Mouse (Mus musculus) left cerebral cortex, adult 2 months (tissue): ENCODE results near the gene Smoc2. TPM values are rescaled to one million over a fixed set of nuclear protein-coding genes. Genes with fewer than 3 reads are reported as not detected.
A peak's percentile ranks its signal among the peaks of the same experiment; 100 is the strongest.

ENCODE experiments used
- DNase-seq, 2 experiments: peaks; one replicate each; pipeline ENCODE4 v3.0.0; 2021 to 2022; ENCODE audit warnings: low spot score in 2 of 2, mixed read lengths in 1 of 2; ENCODE audit errors: extremely low spot score in 1 of 2
- H3K27ac ChIP-seq: fragments of 200-600 bp; 2 replicates; pipeline ENCODE4 v1.8.1; 2022
- H3K4me3 ChIP-seq: fragments of 200-600 bp; 2 replicates; pipeline ENCODE4 v1.8.1; 2022
- CTCF ChIP-seq: fragments of 200-600 bp; IDR thresholded peaks from 2 replicates; pipeline ENCODE4 v1.8.1; 2022; ENCODE audit warnings: antibody characterized with exemption, mild to moderate bottlenecking, moderate library complexity
- intact Hi-C: fragments of 180-260 bp; cut with DNase I; formaldehyde crosslinking; loops from one replicate; pipeline ENCODE4 v1.15.1; 2025
- long read RNA-seq, 2 experiments: library from polyadenylated mRNA; stranded (forward); transcript quantifications; one replicate each; pipeline ENCODE4 v2.0.0; 2021; ENCODE audit warnings: borderline mapping rate in 2 of 2
- total RNA-seq, 2 experiments: library from RNA; stranded (reverse); gene quantifications; 2 replicates each; pipeline ENCODE4 v1.2.3; 2021

Gene Smoc2
- total RNA-seq: 10 to 100 TPM; 13.2 to 13.7 TPM
- long read RNA-seq, experiment 1, transcript Smoc2-201 (13 exons, 2,832 nt): major isoform, 23 of 35 reads
- long read RNA-seq, experiment 1, partial matches to known transcripts: 1 of 35 reads
- long read RNA-seq, experiment 1, other reads (novel, unspliced or antisense): 11 of 35 reads
- long read RNA-seq, experiment 2, transcript Smoc2-201 (13 exons, 2,832 nt): major isoform, 18 of 22 reads
- long read RNA-seq, experiment 2, partial matches to known transcripts: 0 of 22 reads
- long read RNA-seq, experiment 2, other reads (novel, unspliced or antisense): 3 of 22 reads

GRCm38 (mm10) chr17:14279177-14279965 lies at the start of gene Smoc2:
Smoc2 (plus strand) TSS chr17:14279506.
- Histone ChIP-seq H3K4me3 (peak within 1 kb of the TSS; percentile 53), H3K27ac (no peak within 1 kb of the TSS)
- no peak for TF ChIP-seq CTCF
- intact Hi-C loops: no loop called here
- DNase-seq: peak; percentile 16 to 40

- no peak overlapping the region for H3K4me3 ChIP-seq
- TF ChIP-seq CTCF: no peak
- no peak for DNase-seq
- intact Hi-C loops: no loop called here
- H3K27ac ChIP-seq: no peak overlapping the region
These were observed 48.4 kb upstream of the Smoc2 start for GRCm38 (mm10) chr17:14230698-14231430.

- peak; percentile 82 for TF ChIP-seq CTCF
- intact Hi-C loops: loop anchor here (1.0 to 2.0 kb wide), 4 partner anchors 56 to 672 kb away; no protein-coding TSS in a partner anchor
- no peak overlapping the region for H3K4me3 ChIP-seq
- DNase-seq: peak; percentile 72 to 86
- H3K27ac ChIP-seq: no peak overlapping the region
These were observed 46.7 kb upstream of the Smoc2 start for GRCm38 (mm10) chr17:14232629-14233028.

GRCm38 (mm10) chr17:14233658-14234057 lies 45.6 kb upstream of the Smoc2 start:
- DNase-seq: no peak
- H3K27ac ChIP-seq: no peak overlapping the region
- TF ChIP-seq CTCF: no peak; the same call in 1 of the 2 replicates
- intact Hi-C loops: loop anchor here (2.0 kb wide), 2 partner anchors 55 to 671 kb away; no protein-coding TSS in a partner anchor
- no peak overlapping the region for H3K4me3 ChIP-seq

GRCm38 (mm10) chr17:14234774-14235389 lies 44.4 kb upstream of the Smoc2 start:
- Histone ChIP-seq H3K4me3 (no peak overlapping the region), H3K27ac (no peak overlapping the region)
- TF ChIP-seq CTCF: no peak
- intact Hi-C loops: loop anchor here (5.0 kb wide), 1 partner anchor 172 kb away; no protein-coding TSS in a partner anchor
- DNase-seq: no peak

GRCm38 (mm10) chr17:14237134-14237533 lies 42.2 kb upstream of the Smoc2 start:
- DNase-seq: no peak
- Histone ChIP-seq H3K4me3 (no peak overlapping the region), H3K27ac (no peak overlapping the region)
- intact Hi-C loops: loop anchor here (5.0 kb wide), 1 partner anchor 170 kb away; no protein-coding TSS in a partner anchor
- TF ChIP-seq CTCF: no peak

GRCm38 (mm10) chr17:14239960-14240359 lies 39.3 kb upstream of the Smoc2 start:
- Histone ChIP-seq H3K4me3 (no peak overlapping the region), H3K27ac (no peak overlapping the region)
- intact Hi-C loops: loop anchor here (5.0 kb wide), 1 partner anchor 167 kb away; no protein-coding TSS in a partner anchor
- no peak for DNase-seq
- TF ChIP-seq CTCF: no peak

GRCm38 (mm10) chr17:14242634-14243033 lies 36.7 kb upstream of the Smoc2 start:
- no peak for DNase-seq
- no peak for TF ChIP-seq CTCF
- Histone ChIP-seq H3K27ac (no peak overlapping the region), H3K4me3 (no peak overlapping the region)
- intact Hi-C loops: no loop called here

GRCm38 (mm10) chr17:14244195-14244965 lies 34.9 kb upstream of the Smoc2 start:
- Histone ChIP-seq H3K4me3 (no peak overlapping the region), H3K27ac (no peak overlapping the region)
- intact Hi-C loops: no loop called here
- no peak for DNase-seq
- no peak for TF ChIP-seq CTCF

- no peak for TF ChIP-seq CTCF
- no peak for DNase-seq
- intact Hi-C loops: no loop called here
- H3K27ac ChIP-seq: peak overlapping the region; percentile 2; the same call in 1 of the 2 replicates
- no peak overlapping the region for H3K4me3 ChIP-seq
These were observed 33.0 kb upstream of the Smoc2 start for GRCm38 (mm10) chr17:14246266-14246665.
